Mouse (Mus musculus) thymus, adult 2 months (tissue): ENCODE measurements around the gene Acsf3.

Experiments
- CTCF ChIP-seq: fragments of 200-500 bp; IDR thresholded peaks from 2 replicates; pipeline ENCODE4 v1.5.1; 2012; ENCODE audit warnings: mild to moderate bottlenecking, control low read depth, low read length, moderate library complexity, borderline replicate concordance; ENCODE audit not compliant: control insufficient read depth, poor library complexity, insufficient read depth; ENCODE audit errors: extremely low read depth
- POLR2A ChIP-seq: fragments of 200-500 bp; IDR thresholded peaks from 2 replicates; pipeline ENCODE4 v1.6.1; 2012; ENCODE audit warnings: mild to moderate bottlenecking, low read length, control low read depth, moderate library complexity; ENCODE audit not compliant: control insufficient read depth, poor library complexity, insufficient read depth; ENCODE audit errors: extremely low read depth

GRCm38 (mm10) chr8:122739102-122739725 lies 36.1 kb upstream of the Acsf3 start:
- TF ChIP-seq CTCF (no peak), POLR2A (no peak)
